Mouse (Mus musculus) G1E (cell line): ENCODE data around the gene Hoxd13.

Source experiments
- CTCF ChIP-seq: IDR thresholded peaks from 2 replicates; pipeline ENCODE4 v1.5.1; 2012; ENCODE audit warnings: low read depth, low read length, inconsistent platforms, mixed read lengths
- GATA1 ChIP-seq: IDR thresholded peaks from 2 replicates; pipeline ENCODE4 v1.6.1; 2012; ENCODE audit warnings: borderline replicate concordance, low read length, inconsistent platforms, mixed read lengths
- POLR2AphosphoS5 ChIP-seq: IDR thresholded peaks from 2 replicates; pipeline ENCODE4 v1.6.1; 2012; ENCODE audit warnings: low read depth, low read length, inconsistent platforms; ENCODE audit not compliant: insufficient replicate concordance
- TAL1 ChIP-seq: conservative IDR thresholded peaks from 2 replicates; pipeline ENCODE4 v1.6.1; 2012; ENCODE audit warnings: low read depth, low read length, inconsistent platforms, mixed read lengths

- no peak for TF ChIP-seq CTCF
- TF ChIP-seq GATA1, result no peak
- no peak for TF ChIP-seq POLR2AphosphoS5
- TF ChIP-seq TAL1, result no peak
Measured at GRCm38 (mm10) chr2:74688795-74689573, 20.9 kb downstream of the Hoxd13 start.
